Mouse (Mus musculus): ENCODE results near the gene Arhgap9.

Gene Arhgap9

GRCm38 (mm10) chr10:127341891-127342639, 20.3 kb downstream of the Arhgap9 start, which contains the start of gene Gli1:
TSS of gene Gli1 (minus strand) at chr10:127341974.
- DNase-seq (ENCODE audit: extremely low read depth, insufficient read length, low spot score) = peak; percentile 74

- no peak for DNase-seq (ENCODE audit: extremely low read depth, insufficient read length, low spot score)
Observed at GRCm38 (mm10) chr10:127343029-127343428, 21.3 kb downstream of the Arhgap9 start.

GRCm38 (mm10) chr10:127346173-127346572, 24.4 kb downstream of the Arhgap9 start:
- DNase-seq (ENCODE audit: extremely low read depth, insufficient read length, low spot score) = no peak

- no peak for DNase-seq (ENCODE audit: extremely low read depth, insufficient read length, low spot score)
Observed at GRCm38 (mm10) chr10:127348957-127349356, 27.2 kb downstream of the Arhgap9 start.

GRCm38 (mm10) chr10:127349810-127350209, 28.0 kb downstream of the Arhgap9 start:
- no peak for DNase-seq (ENCODE audit: extremely low read depth, insufficient read length, low spot score)

- peak; percentile 71 for DNase-seq (ENCODE audit: extremely low read depth, insufficient read length, low spot score)
Observed at GRCm38 (mm10) chr10:127350594-127351284, 29.0 kb downstream of the Arhgap9 start.

GRCm38 (mm10) chr10:127351285-127351595, 29.5 kb downstream of the Arhgap9 start:
- no peak for DNase-seq (ENCODE audit: extremely low read depth, insufficient read length, low spot score)

GRCm38 (mm10) chr10:127351719-127352118, 30.0 kb downstream of the Arhgap9 start:
- no peak for DNase-seq (ENCODE audit: extremely low read depth, insufficient read length, low spot score)

GRCm38 (mm10) chr10:127352187-127352586, 30.4 kb downstream of the Arhgap9 start:
- no peak for DNase-seq (ENCODE audit: extremely low read depth, insufficient read length, low spot score)

- no peak for DNase-seq (ENCODE audit: extremely low read depth, insufficient read length, low spot score)
Observed at GRCm38 (mm10) chr10:127352766-127353165, 31.0 kb downstream of the Arhgap9 start.

GRCm38 (mm10) chr10:127353909-127354895, 32.4 kb downstream of the Arhgap9 start, which contains the start of gene Inhbe:
TSS of gene Inhbe (minus strand) at chr10:127354411.
- no peak for DNase-seq (ENCODE audit: extremely low read depth, insufficient read length, low spot score)

GRCm38 (mm10) chr10:127355336-127355735, 33.6 kb downstream of the Arhgap9 start:
- no peak for DNase-seq (ENCODE audit: extremely low read depth, insufficient read length, low spot score)

- no peak for DNase-seq (ENCODE audit: extremely low read depth, insufficient read length, low spot score)
Observed at GRCm38 (mm10) chr10:127360714-127361113, 39.0 kb downstream of the Arhgap9 start.

GRCm38 (mm10) chr10:127367116-127367515, 45.4 kb downstream of the Arhgap9 start:
- DNase-seq (ENCODE audit: extremely low read depth, insufficient read length, low spot score) = no peak

- DNase-seq (ENCODE audit: extremely low read depth, insufficient read length, low spot score) = no peak
Observed at GRCm38 (mm10) chr10:127368273-127368672, 46.5 kb downstream of the Arhgap9 start.

GRCm38 (mm10) chr10:127369834-127370820, 48.4 kb downstream of the Arhgap9 start, which contains the start of gene Inhbc:
TSS of gene Inhbc (minus strand) at chr10:127370431.
- no peak for DNase-seq (ENCODE audit: extremely low read depth, insufficient read length, low spot score)

GRCm38 (mm10) chr10:127371023-127371422, 49.3 kb downstream of the Arhgap9 start:
- DNase-seq (ENCODE audit: extremely low read depth, insufficient read length, low spot score) = no peak

GRCm38 (mm10) chr10:127377700-127378099, 55.9 kb downstream of the Arhgap9 start:
- DNase-seq (ENCODE audit: extremely low read depth, insufficient read length, low spot score) = no peak

Measured in 3134 (cell line).